Mouse (Mus musculus): ENCODE data around the gene Zfyve9. TPM values are rescaled to one million over a fixed set of nuclear protein-coding genes. Genes with fewer than 3 reads are reported as not detected.

The Zfyve9 gene
- total RNA-seq (2021) = 10 to 100 TPM; 26.1 to 28.5 TPM
- long read RNA-seq, experiment 1, partial matches to known transcripts = 1 of 6 reads
- long read RNA-seq, experiment 1, other reads (novel, unspliced or antisense) = 5 of 6 reads
- long read RNA-seq, experiment 2, partial matches to known transcripts = 1 of 3 reads
- long read RNA-seq, experiment 2, other reads (novel, unspliced or antisense) = 2 of 3 reads

GRCm38 (mm10) chr4:108780057-108780863 lies at the start of gene Zfyve9:
Gene Zfyve9, minus strand, starts transcription at chr4:108780798.
- DNase-seq = peak; percentile 89

- no peak for DNase-seq
Measured at GRCm38 (mm10) chr4:108826643-108827042, 46.0 kb upstream of the Zfyve9 start.

- no peak for DNase-seq
Measured at GRCm38 (mm10) chr4:108826096-108826495, 45.5 kb upstream of the Zfyve9 start.

GRCm38 (mm10) chr4:108825677-108826076 lies 45.1 kb upstream of the Zfyve9 start:
- no peak for DNase-seq

GRCm38 (mm10) chr4:108811550-108811949 lies 31.0 kb upstream of the Zfyve9 start:
- DNase-seq = no peak

GRCm38 (mm10) chr4:108811142-108811541 lies 30.5 kb upstream of the Zfyve9 start:
- DNase-seq = no peak

- no peak for DNase-seq
Measured at GRCm38 (mm10) chr4:108803535-108803934, 22.9 kb upstream of the Zfyve9 start.

GRCm38 (mm10) chr4:108798083-108798830 lies 17.7 kb upstream of the Zfyve9 start:
- peak; percentile 68 for DNase-seq

GRCm38 (mm10) chr4:108796701-108797100 lies 16.1 kb upstream of the Zfyve9 start:
- no peak for DNase-seq

- no peak for DNase-seq
Measured at GRCm38 (mm10) chr4:108793941-108794340, 13.3 kb upstream of the Zfyve9 start.

- no peak for DNase-seq
Measured at GRCm38 (mm10) chr4:108790507-108790906, 9.9 kb upstream of the Zfyve9 start.

GRCm38 (mm10) chr4:108789258-108789936 lies 8.8 kb upstream of the Zfyve9 start:
- DNase-seq = no peak

- DNase-seq = no peak
Measured at GRCm38 (mm10) chr4:108782421-108783085, 2.0 kb upstream of the Zfyve9 start.

GRCm38 (mm10) chr4:108781596-108781995 lies 998 bp upstream of the Zfyve9 start:
- no peak for DNase-seq

- DNase-seq = no peak
Measured at GRCm38 (mm10) chr4:108780864-108781205, 237 bp upstream of the Zfyve9 start.

GRCm38 (mm10) chr4:108779763-108780056 lies 888 bp downstream of the Zfyve9 start:
- no peak for DNase-seq

- no peak for DNase-seq
Measured at GRCm38 (mm10) chr4:108768527-108768926, 12.1 kb downstream of the Zfyve9 start.

- DNase-seq = no peak
Measured at GRCm38 (mm10) chr4:108759583-108759982, 21.0 kb downstream of the Zfyve9 start.

GRCm38 (mm10) chr4:108746160-108746873 lies 34.3 kb downstream of the Zfyve9 start:
- no peak for DNase-seq

GRCm38 (mm10) chr4:108731582-108731981 lies 49.0 kb downstream of the Zfyve9 start:
- no peak for DNase-seq

GRCm38 (mm10) chr4:108730450-108730849 lies 50.1 kb downstream of the Zfyve9 start:
- no peak for DNase-seq

- DNase-seq = no peak
Measured at GRCm38 (mm10) chr4:108724102-108724501, 56.5 kb downstream of the Zfyve9 start.

All from gastrocnemius, postnatal 10 days (tissue).